Mouse (Mus musculus) brain, embryonic 18.5 days (tissue): ENCODE results near the gene Gm6401.
"Not testable (repeated sequence)": the region's sequence is repeated elsewhere in the genome, so short reads cannot be mapped to it uniquely, and the experiment has no call there.

Experiments
- DNase-seq: peaks from one replicate; pipeline ENCODE4 v3.0.0-alpha.2; 2012; ENCODE audit warnings: low read depth, low spot score

The Gm6401 gene

DNA sequence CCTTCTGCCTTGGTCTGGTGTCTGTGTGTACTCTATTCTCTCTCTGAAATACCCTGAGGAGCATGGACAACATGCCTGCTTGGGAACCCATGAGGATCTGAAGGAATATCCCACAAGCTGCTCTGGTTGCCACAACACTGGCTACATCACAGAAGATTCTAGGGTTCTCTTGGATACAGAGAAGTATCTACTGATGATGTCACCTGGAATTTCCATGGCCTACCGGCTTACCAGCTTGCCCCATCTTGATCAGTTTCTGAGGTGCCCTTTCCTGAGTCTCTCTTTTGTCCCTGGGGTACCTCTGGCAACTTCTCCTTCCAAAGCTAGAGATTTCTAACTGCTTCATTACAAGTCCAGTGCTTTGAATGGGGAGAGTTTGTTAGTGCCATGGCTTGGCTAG lies at the start of gene Gm6401:
Gene Gm6401, minus strand, starts transcription at position 101 of the 400 bp plus-strand sequence.
- not testable (repeated sequence) for DNase-seq

DNA sequence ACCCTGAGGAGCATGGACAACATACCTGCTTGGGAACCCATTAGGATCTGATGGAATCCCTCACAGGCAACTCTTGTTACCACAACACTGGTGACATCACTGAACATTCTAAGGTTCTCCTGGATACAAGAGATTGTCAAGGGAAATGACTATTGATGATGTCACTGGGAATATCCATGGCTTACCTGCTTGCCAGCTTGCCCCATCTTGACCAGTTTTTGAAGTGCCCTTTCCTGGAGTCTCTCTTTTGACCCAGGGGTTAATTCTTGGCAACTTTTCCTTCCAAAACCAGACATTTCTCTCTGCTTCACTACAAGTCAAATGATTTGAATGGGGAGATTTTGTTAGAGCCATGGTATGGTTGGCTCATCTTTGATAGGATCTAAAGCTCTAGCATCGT lies 15.5 kb upstream of the Gm6401 start, which contains the start of gene Gm3543:
Gene Gm3543, minus strand, starts transcription at position 101 of the 400 bp plus-strand sequence.
- DNase-seq, result not testable (repeated sequence)

DNA sequence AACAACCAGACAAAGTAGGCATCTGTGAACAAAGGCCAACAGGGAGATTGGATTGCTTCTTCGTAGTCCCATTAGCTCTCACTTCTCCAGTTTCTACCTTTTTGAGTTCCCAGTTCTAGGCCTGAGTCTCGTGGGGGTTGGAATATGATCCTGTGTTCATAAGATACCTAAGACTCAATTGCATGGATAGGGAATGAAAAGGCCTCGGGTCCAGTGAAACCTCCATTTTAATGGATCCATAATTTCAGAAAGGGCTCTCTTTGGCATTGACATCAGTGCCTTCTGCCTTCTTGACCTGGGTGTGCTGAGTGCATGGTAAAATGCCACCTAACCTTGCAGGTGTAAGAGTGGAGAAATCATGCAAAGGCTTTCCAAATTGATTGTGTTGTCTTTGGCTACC lies 869 bp upstream of the Gm6401 start:
- DNase-seq, result not testable (repeated sequence)

DNA sequence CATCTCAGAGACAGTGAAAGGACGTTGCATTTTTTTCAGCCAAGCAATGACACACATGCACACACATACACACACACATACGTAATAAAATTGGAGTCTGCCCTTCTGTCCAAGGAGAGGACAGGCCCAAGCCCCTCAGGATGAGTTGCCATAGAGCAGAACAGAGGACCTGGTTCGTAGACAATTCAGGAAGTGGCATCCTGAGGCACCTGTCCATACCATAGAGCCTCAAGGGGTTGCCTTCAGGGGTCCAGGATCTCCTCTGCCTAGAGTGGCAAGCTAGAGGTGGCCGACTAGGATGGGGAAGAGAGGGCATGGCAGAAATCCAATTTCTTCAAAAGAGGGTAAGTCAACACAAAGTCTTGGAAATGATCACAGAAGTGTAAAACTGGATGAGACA lies 3.6 kb downstream of the Gm6401 start:
- DNase-seq, result not testable (repeated sequence)

DNA sequence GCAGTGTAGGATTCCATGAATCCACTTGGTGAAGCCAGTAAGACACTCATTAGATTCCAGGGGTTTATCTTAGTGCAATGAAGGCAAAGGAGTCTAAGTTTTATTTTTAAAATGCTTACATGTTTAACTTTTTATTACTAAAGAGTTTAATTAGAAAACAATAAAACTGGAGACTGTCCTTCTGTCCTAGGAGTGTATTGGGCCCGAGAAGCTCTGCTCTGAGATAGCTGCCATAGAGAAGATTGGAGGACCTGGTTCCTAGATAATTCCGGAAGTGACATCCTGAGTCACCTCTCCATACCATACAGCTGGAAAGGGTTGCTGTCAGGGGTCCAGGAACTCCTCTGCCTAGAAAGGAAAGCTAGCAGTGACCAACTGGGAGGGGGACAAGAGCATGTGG lies 24.0 kb downstream of the Gm6401 start, which contains the start of gene 1700024B05Rik:
Gene 1700024B05Rik, plus strand, starts transcription at position 301 of the 400 bp plus-strand sequence.
- not testable (repeated sequence) for DNase-seq

DNA sequence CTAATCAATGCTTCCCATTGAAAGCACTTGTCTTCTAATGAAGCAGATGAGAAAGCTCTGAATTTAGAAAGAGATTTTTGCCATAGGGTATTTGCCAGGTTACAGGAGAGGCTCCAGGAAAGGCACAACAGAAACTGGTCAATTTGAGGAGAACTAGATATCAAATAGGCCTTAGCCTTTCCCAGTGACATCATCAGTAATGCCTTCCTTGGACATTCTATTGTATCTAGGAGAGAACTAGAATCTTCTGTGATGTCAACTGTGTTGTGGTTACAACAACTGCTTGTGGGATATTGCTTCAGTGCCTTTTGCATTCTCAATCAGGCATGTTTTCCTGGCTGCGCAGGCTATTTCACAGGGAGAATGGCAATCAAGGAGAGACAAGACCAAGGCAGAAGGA lies 43.1 kb downstream of the Gm6401 start, which contains the start of gene 1700049E17Rik1:
Gene 1700049E17Rik1, plus strand, starts transcription at position 301 of the 400 bp plus-strand sequence.
- DNase-seq, result not testable (repeated sequence)
